Comparison of ENCODE assay signal across 13 mouse cellular contexts in genomic region chr3:147101765-147102113, GRCm38 (mm10).
A peak's percentile ranks its signal among the peaks of the same experiment; 100 is the strongest.
DNase-seq lines count a peak whose midpoint lies in the region; ATAC-seq and TF ChIP-seq lines count a peak whose summit lies in the region.
"Had no signal": no experiment of that assay in that cellular context is flagged by ENCODE, and none has a peak within 500 bp of the region (broad histone marks: within the 10 kb centered on the region; RNA-seq: fewer than 3 reads in every experiment).

No protein-coding gene starts in this region.

- 50% methylated on average over 3 of the region's 3 CpGs for WGBS in embryonic facial prominence, embryonic 11.5 days
- WGBS in embryonic facial prominence, embryonic 10.5 days = 63% methylated on average over 3 of the region's 3 CpGs
- 59% methylated on average over 3 of the region's 3 CpGs for WGBS in limb, embryonic 14.5 days
- 79% methylated on average over 3 of the region's 3 CpGs for WGBS in limb, embryonic 10.5 days
- 28% methylated on average over 3 of the region's 3 CpGs for WGBS in stomach, embryonic 14.5 days
- 45% methylated on average over 3 of the region's 3 CpGs for WGBS in stomach, postnatal 0 days

- no peak for DNase-seq in embryonic facial prominence, embryonic 11.5 days (ENCODE audit: low spot score)
- no peak for DNase-seq in embryonic facial prominence, embryonic 10.5 days (ENCODE audit: low spot score)
- DNase-seq in limb, embryonic 14.5 days (ENCODE audit: low spot score) = peak; percentile 23
- no peak for DNase-seq in limb, embryonic 10.5 days (ENCODE audit: low spot score)
- DNase-seq in stomach, postnatal 0 days (ENCODE audit: low spot score) = no peak
- DNase-seq in cerebellum, adult 9-11 months = no peak
- no peak for DNase-seq in cerebellum, adult 9-10 months
- DNase-seq: adrenal gland, postnatal 10 days; layer of hippocampus, postnatal 36 days; lung, postnatal 36 days; thymus, adult 2 months had no signal

- no peak overlapping the region for H3K27ac ChIP-seq in embryonic facial prominence, embryonic 11.5 days (replicated peaks; ENCODE audit: low read depth, low read length)
- H3K27ac ChIP-seq in embryonic facial prominence, embryonic 10.5 days (replicated peaks) = no peak overlapping the region
- no peak overlapping the region for H3K27ac ChIP-seq in limb, embryonic 14.5 days (replicated peaks; ENCODE audit: low read depth, low read length)
- H3K27ac ChIP-seq in limb, embryonic 10.5 days = no peak overlapping the region
- H3K27ac ChIP-seq in stomach, embryonic 14.5 days (ENCODE audit: low read length) = no peak overlapping the region
- H3K27ac ChIP-seq in stomach, postnatal 0 days (replicated peaks) = no peak overlapping the region
- H3K27ac ChIP-seq: heart, embryonic 10.5 days had no signal

- TF ChIP-seq CTCF in stomach, postnatal 0 days (IDR thresholded peaks at IDR 0.05; ENCODE audit: low read depth) = no peak

- H3K9me3 ChIP-seq in embryonic facial prominence, embryonic 11.5 days (replicated peaks; ENCODE audit: control insufficient read depth, low read length) = no peaks in the 10 kb centered on the region
- H3K9me3 ChIP-seq in embryonic facial prominence, embryonic 10.5 days = no peaks in the 10 kb centered on the region
- no peaks in the 10 kb centered on the region for H3K9me3 ChIP-seq in limb, embryonic 14.5 days (ENCODE audit: control insufficient read depth, low read length)
- no peaks in the 10 kb centered on the region for H3K9me3 ChIP-seq in limb, embryonic 10.5 days (replicated peaks)
- no peaks in the 10 kb centered on the region for H3K9me3 ChIP-seq in stomach, embryonic 14.5 days (ENCODE audit: control insufficient read depth, low read depth, low read length)
- H3K9me3 ChIP-seq in stomach, postnatal 0 days (ENCODE audit: control insufficient read depth, low read length) = no peaks in the 10 kb centered on the region
- H3K9me3 ChIP-seq: heart, embryonic 10.5 days had no signal

- H3K36me3 ChIP-seq in embryonic facial prominence, embryonic 11.5 days (replicated peaks; ENCODE audit: control insufficient read depth, insufficient read depth, low read depth, low read length) = no peaks in the 10 kb centered on the region
- H3K36me3 ChIP-seq in embryonic facial prominence, embryonic 10.5 days (replicated peaks) = no peaks in the 10 kb centered on the region
- no peaks in the 10 kb centered on the region for H3K36me3 ChIP-seq in limb, embryonic 14.5 days (ENCODE audit: control insufficient read depth, insufficient read depth, low read length)
- H3K36me3 ChIP-seq in limb, embryonic 10.5 days = no peaks in the 10 kb centered on the region
- H3K36me3 ChIP-seq in stomach, embryonic 14.5 days (ENCODE audit: control insufficient read depth, insufficient read depth, low read length) = no peaks in the 10 kb centered on the region
- H3K36me3 ChIP-seq in stomach, postnatal 0 days (ENCODE audit: control insufficient read depth, insufficient read depth, low read length) = no peaks in the 10 kb centered on the region
- H3K36me3 ChIP-seq: heart, embryonic 10.5 days had no signal

- H3K4me1 ChIP-seq in embryonic facial prominence, embryonic 11.5 days (ENCODE audit: control insufficient read depth, insufficient read depth, low read length) = no peaks in the 10 kb centered on the region; the same call in 1 of the 2 replicates
- H3K4me1 ChIP-seq in embryonic facial prominence, embryonic 10.5 days = peaks cover 31% of the 10 kb centered on the region
- peaks cover 20% of the 10 kb centered on the region for H3K4me1 ChIP-seq in limb, embryonic 14.5 days (ENCODE audit: control insufficient read depth, insufficient read depth, low read length)
- H3K4me1 ChIP-seq in limb, embryonic 10.5 days = peaks cover 35% of the 10 kb centered on the region
- no peaks in the 10 kb centered on the region for H3K4me1 ChIP-seq in stomach, embryonic 14.5 days (ENCODE audit: control insufficient read depth, insufficient read depth, low read length)
- no peaks in the 10 kb centered on the region for H3K4me1 ChIP-seq in stomach, postnatal 0 days (replicated peaks; ENCODE audit: control insufficient read depth, insufficient read depth)

- no peak overlapping the region for H3K4me2 ChIP-seq in embryonic facial prominence, embryonic 11.5 days (ENCODE audit: low read depth, low read length)
- no peak overlapping the region for H3K4me2 ChIP-seq in limb, embryonic 14.5 days (replicated peaks; ENCODE audit: low read depth, low read length, severe bottlenecking)
- H3K4me2 ChIP-seq in stomach, embryonic 14.5 days (replicated peaks; ENCODE audit: low read depth, low read length) = no peak overlapping the region
- no peak overlapping the region for H3K4me2 ChIP-seq in stomach, postnatal 0 days (replicated peaks; ENCODE audit: low read depth)

- H3K9ac ChIP-seq in embryonic facial prominence, embryonic 11.5 days (replicated peaks; ENCODE audit: low read length) = no peak overlapping the region
- no peak overlapping the region for H3K9ac ChIP-seq in limb, embryonic 14.5 days (ENCODE audit: low read depth, low read length, severe bottlenecking)
- no peak overlapping the region for H3K9ac ChIP-seq in stomach, embryonic 14.5 days (replicated peaks; ENCODE audit: low read depth, low read length)
- H3K9ac ChIP-seq in stomach, postnatal 0 days (ENCODE audit: low read length) = no peak overlapping the region

- no peak for TF ChIP-seq EP300 in stomach, postnatal 0 days (optimal IDR thresholded peaks at IDR 0.05)

- ATAC-seq in embryonic facial prominence, embryonic 11.5 days (replicated peaks; ENCODE audit: insufficient number of reproducible peaks, low FRiP score, low TSS enrichment, low read depth) = 0 out of 2 replicates have a peak, but pooled peaks have one; percentile 56
- no peak for ATAC-seq in limb, embryonic 14.5 days (ENCODE audit: low FRiP score, low read depth)
- ATAC-seq in stomach, embryonic 14.5 days (ENCODE audit: insufficient number of reproducible peaks, insufficient read depth, low FRiP score, low read depth) = peak; percentile 58; the same call in 1 of the 2 replicates
- ATAC-seq in stomach, postnatal 0 days (ENCODE audit: low FRiP score, low TSS enrichment) = no peak

- no peaks in the 10 kb centered on the region for H3K27me3 ChIP-seq in embryonic facial prominence, embryonic 11.5 days (ENCODE audit: control insufficient read depth, insufficient read depth, low read length)
- peaks cover 23% of the 10 kb centered on the region for H3K27me3 ChIP-seq in embryonic facial prominence, embryonic 10.5 days (replicated peaks; ENCODE audit: low read depth, poor library complexity, severe bottlenecking)
- H3K27me3 ChIP-seq in limb, embryonic 14.5 days (ENCODE audit: control insufficient read depth, insufficient read depth, low read length) = no peaks in the 10 kb centered on the region
- peaks cover 11% of the 10 kb centered on the region for H3K27me3 ChIP-seq in limb, embryonic 10.5 days (ENCODE audit: low read depth, poor library complexity, severe bottlenecking)
- H3K27me3 ChIP-seq in stomach, embryonic 14.5 days (ENCODE audit: control insufficient read depth, insufficient read depth, low read length) = no peaks in the 10 kb centered on the region
- H3K27me3 ChIP-seq in stomach, postnatal 0 days (ENCODE audit: control insufficient read depth, insufficient read depth, low read length) = no peaks in the 10 kb centered on the region

- TF ChIP-seq POLR2A in limb, embryonic 14.5 days (IDR thresholded peaks at IDR 0.05; ENCODE audit: borderline replicate concordance, extremely low read depth, insufficient read depth, insufficient read length) = no peak

- H3K4me3 ChIP-seq in embryonic facial prominence, embryonic 11.5 days (ENCODE audit: low read depth, low read length) = no peak overlapping the region
- H3K4me3 ChIP-seq in embryonic facial prominence, embryonic 10.5 days = no peak overlapping the region
- no peak overlapping the region for H3K4me3 ChIP-seq in limb, embryonic 14.5 days (replicated peaks; ENCODE audit: low read length)
- no peak overlapping the region for H3K4me3 ChIP-seq in limb, embryonic 10.5 days
- no peak overlapping the region for H3K4me3 ChIP-seq in stomach, embryonic 14.5 days (ENCODE audit: low read depth, low read length)
- H3K4me3 ChIP-seq in stomach, postnatal 0 days (ENCODE audit: low read depth, low read length) = no peak overlapping the region
- H3K4me3 ChIP-seq: heart, embryonic 10.5 days had no signal

Comparison
In these comparisons a context has a peak if more than half of its experiments do, and no peak if none do; other contexts are left out.
1. ATAC-seq: peak in embryonic facial prominence, embryonic 11.5 days (single experiment) and stomach, embryonic 14.5 days (single experiment); none in limb, embryonic 14.5 days (single experiment) and stomach, postnatal 0 days (single experiment).